Mouse (Mus musculus) adrenal gland, adult (tissue): ENCODE results near the gene Adam25.
"Not testable (repeated sequence)": the region's sequence is repeated elsewhere in the genome, so short reads cannot be mapped to it uniquely, and the experiment has no call there.

Experiments
- DNase-seq, 2 experiments: peaks; one replicate each; pipeline ENCODE4 v3.0.0; 2022 to 2023; ENCODE audit warnings: low spot score in 1 of 2; ENCODE audit not compliant: inconsistent age in 2 of 2

Gene Adam25

DNA sequence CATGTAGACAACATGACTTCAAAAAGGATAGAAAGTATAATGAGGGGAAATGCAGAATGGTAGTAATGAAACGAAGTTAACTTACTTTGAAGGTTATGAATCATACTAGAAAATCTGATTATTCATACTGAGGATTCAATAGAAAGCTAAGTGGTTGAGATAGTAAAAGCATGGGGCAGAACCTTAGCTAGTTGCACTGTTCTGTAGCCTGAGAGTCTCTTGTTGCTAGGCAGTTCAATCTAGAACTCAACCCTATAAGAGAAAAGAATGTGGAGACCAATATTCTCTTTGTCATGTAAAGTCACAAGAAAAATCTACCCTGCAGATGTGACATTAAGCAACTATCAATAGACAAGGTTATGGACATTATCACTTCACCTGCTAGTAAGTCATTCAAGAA is at the start of gene Adam25:
Gene Adam25, plus strand, starts transcription at position 301 of the 400 bp plus-strand sequence.
- not testable (repeated sequence) for DNase-seq

DNA sequence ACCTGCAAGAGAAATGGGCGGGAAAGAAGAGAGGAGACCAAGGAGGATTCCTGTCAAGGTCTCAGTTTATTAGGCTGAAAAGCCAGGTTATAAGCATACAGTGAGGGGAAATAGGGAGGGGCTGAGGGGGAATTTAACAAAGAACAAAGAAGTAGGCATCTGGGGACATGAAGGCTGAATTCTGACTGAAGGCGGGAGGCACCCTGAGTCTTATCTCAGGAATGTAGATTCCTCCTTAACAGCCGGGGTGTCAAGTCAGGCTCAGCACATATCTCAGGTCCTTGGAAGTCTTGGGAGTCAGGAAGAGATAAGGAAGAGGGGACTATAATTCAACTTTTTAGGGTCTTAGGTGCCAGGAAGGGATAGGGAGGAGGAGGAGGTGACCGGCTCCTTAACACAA is 36.6 kb upstream of the Adam25 start:
- DNase-seq, result not testable (repeated sequence)

DNA sequence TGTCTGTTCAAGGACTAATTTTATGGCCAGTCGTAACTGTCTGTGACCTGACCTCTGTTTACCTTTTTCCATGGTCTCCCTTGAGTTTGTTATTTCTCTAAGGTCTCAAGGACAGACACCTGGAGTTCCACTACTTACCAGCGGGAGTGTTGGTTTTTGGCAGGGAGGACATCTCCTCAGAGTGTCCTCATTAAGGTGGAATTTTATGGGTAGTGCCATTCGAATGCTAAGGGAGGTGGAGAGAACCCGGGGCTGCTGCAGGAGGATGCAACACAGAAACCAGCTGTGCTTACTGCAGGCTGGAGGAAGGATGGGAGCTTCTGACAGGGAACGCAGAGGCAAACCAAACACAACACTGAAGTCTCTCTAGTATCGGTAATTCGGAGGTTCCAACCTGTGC is 36.0 kb upstream of the Adam25 start:
- DNase-seq, result no peak

DNA sequence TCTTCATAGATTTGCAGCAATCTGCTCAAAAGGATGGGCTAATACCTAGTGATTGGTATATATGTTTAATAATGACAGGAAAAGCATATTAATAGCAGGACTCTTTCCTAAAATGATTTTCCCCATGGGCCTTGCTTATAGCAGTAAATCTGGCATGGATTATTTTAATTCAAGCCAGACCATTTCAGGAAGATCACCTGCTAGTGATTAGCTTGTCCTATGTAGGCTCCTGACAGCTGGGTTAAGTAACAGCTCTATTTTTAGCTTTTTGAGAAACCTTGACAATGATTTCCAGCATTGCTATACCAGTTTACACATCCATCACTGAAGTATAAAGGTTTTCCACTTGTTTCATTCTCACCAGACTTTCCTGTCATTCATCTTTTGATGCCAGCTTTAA is 31.3 kb downstream of the Adam25 start:
- DNase-seq, result no peak

DNA sequence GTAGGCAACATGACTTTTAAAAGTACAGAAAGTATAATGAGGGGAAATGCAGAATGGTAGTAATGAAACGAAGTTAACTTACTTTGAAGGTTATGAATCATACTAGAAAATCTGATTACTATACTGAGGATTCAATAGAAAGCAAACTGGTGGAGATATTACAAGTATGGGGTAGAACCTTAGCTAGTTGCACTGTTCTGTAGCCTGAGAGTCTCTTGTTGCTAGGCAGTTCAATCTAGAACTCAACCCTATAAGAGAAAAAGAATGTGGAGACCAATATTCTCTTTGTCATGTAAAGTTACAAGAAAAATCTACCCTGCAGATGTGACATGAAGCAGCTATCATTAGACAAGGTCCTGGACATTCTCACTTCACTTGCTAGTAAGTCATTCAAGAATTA is 41.0 kb downstream of the Adam25 start, which contains the start of gene Adam20:
Gene Adam20, plus strand, starts transcription at position 301 of the 400 bp plus-strand sequence.
- not testable (repeated sequence) for DNase-seq

DNA sequence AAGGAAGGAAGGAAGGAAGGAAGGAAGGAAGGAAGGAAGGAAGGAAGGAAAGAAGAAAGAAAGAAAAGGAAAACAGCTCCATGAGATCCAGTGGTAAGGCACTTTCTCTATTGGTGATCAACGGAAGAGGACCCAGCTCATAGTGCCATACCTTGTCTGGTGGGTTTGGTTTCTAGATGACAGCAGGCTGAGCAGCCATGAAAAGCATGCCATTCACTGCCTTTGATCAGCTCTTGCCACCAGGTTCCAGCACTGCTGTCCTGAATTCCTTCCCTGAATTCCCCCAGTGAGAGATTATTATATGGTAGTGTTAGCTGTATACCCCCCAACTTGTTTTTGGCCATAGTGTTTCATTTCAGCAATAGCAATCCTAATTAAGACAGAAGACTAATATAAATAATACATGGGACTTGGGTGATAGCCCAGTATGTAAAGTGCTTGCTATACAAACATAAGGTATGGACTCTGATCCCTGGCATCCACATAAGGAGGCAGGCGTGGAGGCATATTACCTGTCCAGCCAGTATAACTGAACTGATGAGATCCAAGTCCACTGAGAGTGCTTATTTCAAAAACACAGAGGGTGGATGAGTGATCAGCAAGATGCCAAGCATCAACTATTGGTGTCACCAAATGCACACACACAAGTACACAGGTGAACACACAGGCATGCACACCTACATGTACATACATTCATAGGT is 51.5 kb downstream of the Adam25 start:
- no peak for DNase-seq
